Mouse (Mus musculus) spleen, adult 18-20 months (tissue): ENCODE measurements at regions not wholly inside any gene's neighbourhood (a gene's known extent, or its start where the extent isn't known, plus 50 kb on each side); places are given as distances from the start of the nearest gene placed in this dataset.

ENCODE experiments used
- DNase-seq, 2 experiments: peaks; one replicate each; pipeline ENCODE4 v3.0.0; 2022; ENCODE audit warnings: mixed read lengths in 2 of 2

DNA sequence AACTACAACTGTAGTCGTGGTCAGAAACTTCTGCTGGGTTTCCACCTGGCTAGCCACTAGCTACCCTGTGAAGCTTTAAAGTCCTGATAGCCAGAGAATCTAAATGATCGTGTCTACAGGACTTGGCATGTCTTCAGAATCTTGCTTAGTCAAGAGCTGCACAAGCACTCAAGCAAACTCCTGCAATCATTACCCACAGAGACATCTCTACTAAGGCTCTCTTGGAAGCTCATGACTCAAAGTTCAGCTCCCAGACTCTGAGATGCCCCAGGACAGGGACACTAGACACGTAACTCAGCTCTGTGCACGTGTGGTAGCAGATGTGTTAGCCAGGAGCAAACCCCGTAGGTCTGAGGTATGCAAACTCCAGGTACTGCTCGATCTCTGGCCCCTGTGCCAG lies 242.2 kb downstream of the Rybp start:
- no peak for DNase-seq

DNA sequence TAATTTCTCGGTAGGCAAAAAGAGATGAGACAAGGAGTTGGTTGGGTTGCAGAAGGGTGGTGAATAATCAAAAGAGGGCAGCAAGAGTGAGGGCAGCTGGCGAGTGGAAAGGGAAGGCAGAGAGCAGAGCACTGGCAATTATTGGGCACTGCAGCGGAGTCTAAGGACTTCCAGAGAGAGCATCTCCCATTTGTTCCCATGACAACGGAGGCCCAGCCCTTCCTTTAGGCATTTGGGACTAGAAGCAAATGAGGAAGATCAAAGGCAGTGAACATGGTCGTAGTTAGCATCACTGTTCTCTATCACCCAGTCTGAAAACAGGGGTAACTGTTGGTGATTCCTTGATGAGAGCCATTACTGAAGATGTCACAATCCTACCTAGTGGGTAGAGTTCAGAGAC lies 246.1 kb downstream of the Rybp start:
- DNase-seq, result no peak

DNA sequence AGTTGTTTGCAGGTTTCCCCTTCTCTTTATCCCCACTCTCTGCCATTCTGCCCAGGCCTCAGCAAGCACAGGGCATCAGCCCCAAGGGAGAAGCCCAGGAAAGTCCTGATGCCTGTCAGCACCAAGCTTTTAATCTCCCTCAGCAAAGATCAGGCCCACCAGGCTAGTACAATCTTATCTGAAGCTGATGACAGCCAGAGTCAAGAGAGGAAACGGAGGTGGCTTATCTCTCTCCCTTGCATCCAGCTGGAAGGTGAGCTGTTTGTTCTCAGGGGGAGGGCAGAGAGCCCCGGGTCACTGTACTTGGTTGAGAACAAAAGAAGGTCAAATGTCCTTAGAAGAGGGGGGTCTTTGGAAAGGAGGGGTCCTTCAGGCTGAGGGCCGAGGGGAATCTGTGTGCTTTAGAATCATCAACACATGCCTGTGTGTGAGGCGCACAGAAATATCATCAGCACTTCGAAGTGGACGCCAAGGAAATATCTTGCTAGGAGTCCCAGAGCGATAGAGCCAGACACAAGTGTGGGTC lies 246.8 kb downstream of the Rybp start:
- no peak for DNase-seq

DNA sequence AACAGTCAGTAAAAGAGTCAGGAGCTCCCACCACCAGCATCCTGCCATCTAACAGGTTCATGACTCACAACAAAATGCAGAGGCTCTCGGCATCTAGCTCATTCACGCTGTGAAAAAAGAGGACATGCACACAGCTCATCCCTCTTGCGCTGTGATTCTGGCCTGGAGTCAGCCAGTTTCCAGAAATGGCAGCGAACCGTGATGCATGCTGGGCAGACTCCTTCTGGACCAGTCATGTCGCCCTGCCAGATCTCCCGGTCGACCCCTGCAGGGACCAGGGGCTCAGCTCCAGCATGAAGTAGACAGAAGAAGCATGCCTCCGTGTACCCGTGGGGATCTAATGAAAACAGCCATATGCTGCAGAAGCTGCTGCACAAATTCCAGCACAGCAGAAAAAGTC lies 254.6 kb downstream of the Rybp start:
- no peak for DNase-seq

DNA sequence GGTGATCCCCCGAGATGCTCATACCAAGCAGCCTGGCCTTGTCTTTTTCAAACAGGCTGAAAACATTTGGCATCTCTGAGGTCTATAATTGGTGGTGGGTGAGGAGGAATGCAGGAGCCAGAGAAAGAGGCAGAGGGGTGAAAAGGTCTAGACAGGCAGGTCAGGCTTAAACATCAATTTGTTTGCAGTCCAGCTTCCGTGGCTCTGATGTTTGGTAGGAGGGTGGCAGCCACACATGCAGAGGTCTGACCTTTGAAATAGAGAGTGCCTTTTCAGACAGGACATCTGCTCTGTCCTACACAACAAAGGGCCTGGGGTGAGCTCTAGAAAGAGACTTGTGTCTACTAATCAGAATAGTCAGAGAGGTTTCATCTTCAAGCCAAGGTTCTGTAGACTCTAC lies 256.8 kb downstream of the Rybp start:
- no peak for DNase-seq

DNA sequence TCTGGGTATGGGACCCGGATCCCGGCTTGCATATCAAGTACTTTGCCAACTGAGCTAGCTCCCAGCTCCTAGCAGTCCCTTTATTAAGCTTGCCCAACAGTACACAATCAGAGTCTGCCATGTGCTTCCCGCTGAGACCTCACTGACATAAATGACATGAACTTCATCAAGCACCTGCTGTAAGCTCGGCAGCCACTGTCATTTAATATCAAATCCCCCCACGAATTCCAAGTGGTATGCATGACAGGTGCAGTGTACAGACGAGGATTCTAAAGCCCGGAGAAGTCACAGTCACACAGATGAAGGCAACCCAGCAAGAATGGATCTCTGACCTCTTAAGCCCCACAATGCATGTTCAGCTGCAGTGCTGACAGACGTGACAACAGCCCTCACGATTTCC lies 257.3 kb downstream of the Rybp start:
- no peak for DNase-seq

DNA sequence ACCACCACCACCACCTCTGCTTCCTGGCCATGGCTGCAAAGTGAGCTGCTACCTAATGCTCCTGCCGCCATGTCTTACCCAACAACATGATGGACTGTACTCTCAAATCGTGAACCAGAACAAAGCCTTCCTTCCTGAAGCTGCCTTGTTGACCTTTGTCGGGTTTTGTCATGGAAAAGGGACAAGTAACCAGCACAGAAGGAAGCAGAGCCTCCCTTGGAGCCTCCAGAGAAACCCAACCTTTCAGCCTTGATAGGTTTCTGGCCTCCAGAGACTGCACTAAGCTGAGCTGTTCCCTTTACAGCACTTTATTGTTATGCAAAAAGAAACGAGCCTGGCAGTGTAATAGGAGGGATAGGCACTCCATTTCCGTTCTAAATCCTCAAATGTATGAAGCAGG lies 259.8 kb downstream of the Rybp start:
- no peak for DNase-seq

DNA sequence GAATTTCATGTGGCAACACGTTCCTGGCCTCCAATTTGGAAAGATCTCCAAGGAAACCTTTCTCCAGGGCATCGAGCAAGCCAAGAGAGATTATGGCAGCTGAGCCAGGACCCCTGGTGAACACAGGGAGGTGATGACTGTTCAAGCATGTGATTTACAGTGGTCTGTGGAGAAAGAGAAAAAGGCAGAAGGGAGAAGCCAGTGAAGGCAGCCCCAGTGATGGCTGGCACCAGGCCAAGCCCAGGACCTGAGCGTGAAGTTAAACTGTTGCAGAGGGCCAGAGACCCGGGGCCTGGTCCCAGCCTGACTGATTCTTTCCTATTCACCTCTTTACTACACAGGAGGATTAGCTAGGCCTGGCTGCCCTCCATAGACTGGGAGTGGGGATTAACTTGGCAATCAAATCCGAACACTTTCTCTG lies 261.7 kb downstream of the Rybp start:
- no peak for DNase-seq

DNA sequence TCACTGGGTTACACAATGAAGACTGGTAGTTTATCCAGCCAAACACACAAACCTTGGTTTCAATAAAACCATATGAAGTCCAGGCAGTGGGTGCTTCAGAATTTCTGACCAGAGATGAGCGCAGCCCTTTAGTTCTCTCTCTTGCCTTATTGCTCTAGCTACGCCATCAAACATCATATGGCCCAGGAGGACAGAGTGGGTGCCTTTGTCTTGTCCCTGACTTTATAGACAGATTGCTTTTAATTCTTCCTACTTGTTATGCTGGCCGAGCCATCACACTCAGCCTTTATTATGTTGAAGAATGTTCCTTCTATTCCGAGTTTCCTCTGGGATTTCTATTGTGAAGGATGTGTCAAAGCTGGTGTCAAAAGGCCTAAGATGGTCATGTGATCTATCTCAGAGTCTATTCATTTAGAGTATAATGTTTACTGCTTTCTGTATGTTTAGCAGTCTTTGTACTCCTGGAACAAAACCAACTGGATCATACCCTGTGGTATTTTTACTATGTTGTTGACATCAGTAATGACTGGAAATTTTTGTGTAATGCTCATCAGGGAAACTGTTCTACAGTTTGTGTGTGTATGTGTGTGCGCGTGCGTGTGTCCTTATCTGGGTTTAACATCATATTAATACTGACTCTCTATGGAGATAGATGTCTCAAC lies 263.7 kb downstream of the Rybp start:
- DNase-seq, result no peak

DNA sequence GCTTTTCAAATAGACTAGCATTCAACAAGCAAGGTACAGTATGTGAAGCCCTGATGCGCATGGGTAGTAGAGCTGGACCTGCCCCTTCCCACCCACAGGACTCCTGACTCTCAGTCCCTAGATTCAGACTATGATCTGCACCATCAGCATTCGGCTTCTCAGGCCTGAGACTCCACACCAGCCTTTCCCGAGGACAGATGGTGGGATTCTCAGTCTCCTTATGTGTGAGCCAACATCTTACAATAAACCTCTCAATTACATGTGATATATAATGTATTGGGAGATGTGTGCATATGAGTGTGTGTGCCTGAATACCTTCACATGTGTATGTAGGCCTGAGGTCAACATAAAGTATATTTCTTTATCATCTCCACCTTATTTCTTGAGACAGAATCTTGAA lies 268.3 kb downstream of the Rybp start:
- DNase-seq, result no peak

DNA sequence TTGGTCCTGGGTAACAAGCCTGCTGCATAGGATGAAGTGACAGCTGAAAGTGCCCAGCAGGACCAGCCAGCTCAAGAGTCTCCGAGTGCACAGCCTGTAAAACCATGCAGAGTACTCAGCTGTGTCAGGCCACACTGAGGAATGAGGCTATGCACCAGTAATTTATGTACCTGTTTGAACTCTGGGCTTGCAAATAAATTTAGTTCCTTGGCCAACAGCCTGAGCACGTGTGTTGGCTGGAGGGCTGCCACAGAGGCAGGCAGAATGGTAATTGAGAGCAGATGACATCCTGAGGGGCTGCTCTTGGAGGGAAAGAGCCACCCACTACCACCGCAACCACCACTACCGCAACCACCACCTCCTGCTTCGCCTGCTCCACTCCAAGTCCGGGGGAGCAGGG lies 273.3 kb downstream of the Rybp start:
- no peak for DNase-seq

DNA sequence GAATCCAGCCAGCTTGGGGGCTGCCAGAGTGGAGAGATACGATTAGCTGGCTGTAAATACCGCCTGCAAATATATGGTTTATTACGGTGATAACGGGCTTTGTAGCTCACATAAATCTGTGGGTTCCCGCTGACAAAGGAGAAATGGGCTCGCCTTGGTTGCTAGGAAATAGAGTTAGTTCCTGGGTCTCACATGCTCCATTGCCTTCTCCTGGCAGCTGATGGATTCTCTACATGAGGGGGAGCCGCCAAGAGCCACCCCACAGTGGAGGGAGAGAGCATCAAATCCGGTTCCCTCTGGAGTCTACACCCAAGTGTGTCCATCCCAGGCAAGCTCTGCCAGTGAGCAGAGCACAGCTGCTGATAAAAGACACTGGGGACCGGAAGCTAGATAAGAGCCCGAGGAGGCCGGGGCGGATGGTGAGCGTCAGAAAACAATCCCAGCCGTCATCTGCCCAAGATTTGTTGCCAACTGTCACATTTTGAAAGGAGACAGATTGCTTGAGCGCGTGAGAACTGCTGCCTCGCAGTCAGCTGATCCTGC lies 275.7 kb downstream of the Rybp start:
- DNase-seq, result no peak

DNA sequence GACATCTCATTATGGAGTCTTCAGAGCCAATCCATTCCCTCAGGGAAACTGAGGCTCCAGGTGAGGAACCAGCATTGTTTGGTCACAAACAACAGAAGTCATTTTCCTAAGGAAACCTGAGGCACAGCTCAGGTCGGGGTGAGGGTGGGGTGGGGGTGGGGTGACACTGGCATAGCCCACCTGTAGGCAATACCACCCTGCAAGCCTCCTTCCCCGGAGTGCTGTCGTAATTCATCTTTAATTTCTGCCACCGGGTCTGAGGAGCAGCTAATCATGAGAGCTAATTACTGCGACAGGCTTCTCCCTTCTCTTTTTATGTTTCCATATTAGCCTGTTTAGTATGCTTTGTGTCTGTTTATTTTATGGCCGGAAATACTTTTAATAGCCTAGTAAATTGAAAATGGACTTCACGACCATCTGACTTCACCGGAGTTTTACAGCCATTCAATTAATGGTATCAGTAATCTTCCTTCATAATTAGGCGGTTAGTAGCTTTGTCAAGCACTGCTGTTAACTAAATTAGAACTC lies 276.3 kb downstream of the Rybp start:
- no peak for DNase-seq

DNA sequence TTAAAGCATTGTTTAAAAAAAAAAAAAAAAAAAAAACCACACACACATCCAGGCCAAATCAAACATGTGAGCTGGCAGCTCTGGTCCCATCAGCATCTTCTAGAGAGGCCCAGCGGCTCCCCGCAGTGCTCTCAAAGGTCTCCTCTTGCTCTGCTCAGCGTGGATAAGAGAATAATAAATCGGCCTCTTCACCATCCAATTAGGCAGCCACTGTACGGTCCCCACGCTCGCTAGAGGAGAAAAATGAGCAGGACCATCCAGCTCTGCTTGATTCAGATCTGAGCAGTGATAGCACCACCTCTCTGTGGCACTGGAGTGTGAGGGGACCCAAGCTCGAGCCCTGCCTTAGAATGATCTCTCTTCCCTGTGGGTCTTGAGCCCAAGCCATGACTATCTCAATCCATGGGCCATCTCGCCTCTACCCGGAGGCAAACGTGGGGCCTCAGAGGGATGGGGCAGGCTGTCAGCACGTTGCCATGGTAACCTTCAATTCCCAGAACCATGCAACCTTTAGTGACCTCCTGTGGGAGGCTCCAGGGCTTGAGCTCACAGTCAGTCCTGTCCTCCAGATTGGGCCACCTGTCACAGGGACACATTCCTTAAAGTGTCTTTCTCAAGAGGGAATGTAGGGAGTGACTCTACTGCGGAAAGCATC lies 273.6 kb upstream of the Prok2 start:
- DNase-seq, result no peak

DNA sequence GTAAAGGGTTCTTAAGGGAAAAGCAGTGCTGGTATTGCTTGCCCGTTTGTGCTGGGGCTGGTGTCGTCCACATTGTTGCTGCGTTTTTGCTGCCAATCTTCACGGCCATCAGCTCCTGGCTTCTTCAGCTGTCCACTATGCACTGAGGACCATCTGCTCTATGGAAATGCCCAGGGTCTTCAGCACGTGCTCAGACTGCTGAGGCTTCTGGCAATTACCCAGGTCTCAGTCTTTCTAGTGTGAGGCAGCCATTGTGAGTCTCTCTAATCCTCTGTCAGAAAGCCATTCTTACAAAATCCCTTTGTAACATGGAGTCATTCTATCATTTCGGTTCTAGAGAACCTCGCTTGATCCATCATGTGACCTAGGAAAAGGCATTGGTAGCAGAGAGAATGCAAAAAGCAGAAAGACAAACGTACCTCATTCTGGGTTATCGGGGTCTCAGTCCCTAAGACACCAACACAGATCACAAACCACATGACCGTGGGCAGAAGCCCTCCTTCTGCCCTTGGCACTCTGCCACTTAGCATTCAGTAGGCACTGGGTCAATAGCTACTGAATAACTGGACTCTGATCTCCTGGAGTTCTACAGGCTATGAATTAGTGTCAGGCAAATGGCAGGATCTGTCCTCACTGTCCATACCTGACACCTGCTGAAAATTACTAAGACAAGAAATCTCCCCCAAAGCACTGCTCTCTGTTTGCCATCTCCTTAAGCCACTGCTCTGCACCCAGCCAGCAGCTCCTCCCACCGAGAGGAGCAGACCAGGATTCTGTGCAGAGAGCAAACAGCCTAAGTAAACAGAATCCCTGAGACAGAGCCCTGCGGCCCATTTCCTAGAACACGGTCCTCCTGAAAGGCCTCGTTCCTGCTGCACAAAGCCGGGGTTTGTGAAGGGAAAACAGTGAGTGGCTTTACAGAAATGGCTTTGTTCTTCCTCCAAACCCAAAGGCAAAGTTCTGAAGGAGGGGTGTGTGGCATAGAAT lies 270.1 kb upstream of the Prok2 start:
- DNase-seq, result no peak

DNA sequence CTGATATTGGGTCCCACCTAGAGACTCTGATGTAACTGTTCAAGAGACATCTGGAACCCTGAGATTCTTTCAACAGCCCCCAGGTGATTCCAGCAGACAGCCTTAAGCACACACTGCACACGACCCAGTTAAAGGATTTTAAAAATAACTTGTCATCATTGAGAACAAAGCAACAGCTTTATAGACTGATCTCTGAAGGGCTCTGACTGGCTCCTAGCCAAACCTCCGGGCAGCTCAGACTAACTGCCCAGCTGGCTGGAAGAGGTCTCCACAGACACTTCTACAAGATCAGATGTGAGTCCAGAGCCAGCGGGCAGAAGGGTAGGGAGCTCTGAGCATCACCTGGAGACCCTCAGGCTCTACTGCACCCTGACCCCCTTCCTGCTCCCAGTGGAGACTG lies 267.8 kb upstream of the Prok2 start:
- no peak for DNase-seq

DNA sequence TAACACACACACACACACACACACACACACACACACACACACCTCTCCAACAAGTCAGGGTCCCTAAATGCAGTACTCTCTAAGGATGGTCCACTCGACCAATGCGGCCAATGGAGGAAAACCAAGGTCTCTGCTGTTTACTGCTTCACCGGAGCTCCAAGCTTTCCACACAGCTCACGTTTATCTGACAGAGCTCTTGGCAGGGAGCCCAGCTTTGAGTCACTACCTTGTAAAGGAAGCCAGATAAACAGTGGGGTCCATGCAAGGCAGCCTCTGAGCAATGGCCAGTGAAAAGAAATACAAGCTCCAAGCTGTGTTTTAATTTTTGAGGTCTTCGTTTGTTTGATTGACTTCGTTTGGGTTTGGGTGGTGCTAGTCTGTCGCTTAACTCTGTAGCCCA lies 264.9 kb upstream of the Prok2 start:
- no peak for DNase-seq

DNA sequence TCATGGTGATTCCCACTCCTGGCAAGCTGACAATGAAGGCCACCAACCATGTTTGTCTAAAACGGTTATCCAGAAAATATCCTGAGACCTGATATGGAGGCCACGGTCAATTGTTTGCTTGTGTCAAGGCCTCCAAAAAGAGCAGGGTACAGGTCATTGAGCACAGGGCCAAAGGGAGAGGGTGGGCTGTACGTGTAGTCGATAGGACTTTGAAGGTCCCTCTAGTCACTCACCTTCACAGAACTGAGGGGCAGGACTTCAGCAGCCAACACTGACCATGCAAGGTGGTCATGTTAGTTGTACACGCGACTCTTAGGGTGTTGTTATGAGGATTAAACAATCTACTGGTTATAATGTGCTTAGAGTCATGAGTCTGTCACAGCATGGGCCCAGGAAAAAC lies 264.4 kb upstream of the Prok2 start:
- no peak for DNase-seq

DNA sequence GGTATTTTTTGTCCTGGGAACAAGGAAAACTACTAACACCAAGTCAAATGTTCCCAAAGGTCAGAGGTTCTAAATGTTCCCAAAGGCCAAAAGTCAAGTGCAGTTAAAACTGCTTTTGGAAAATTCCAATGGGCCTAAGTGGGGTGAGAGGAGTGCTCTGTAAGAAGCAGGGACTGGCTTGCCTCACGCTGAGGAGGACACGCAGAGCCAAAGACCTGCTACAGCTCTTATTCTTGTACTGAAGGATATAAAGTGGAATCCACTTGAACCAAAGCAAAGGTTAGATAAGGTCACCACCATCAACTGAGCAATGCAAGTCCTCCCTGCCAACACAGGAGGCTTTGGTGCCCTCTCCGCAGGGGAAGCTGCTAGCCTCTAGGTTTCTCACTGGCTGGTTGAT lies 260.3 kb upstream of the Prok2 start:
- no peak for DNase-seq

DNA sequence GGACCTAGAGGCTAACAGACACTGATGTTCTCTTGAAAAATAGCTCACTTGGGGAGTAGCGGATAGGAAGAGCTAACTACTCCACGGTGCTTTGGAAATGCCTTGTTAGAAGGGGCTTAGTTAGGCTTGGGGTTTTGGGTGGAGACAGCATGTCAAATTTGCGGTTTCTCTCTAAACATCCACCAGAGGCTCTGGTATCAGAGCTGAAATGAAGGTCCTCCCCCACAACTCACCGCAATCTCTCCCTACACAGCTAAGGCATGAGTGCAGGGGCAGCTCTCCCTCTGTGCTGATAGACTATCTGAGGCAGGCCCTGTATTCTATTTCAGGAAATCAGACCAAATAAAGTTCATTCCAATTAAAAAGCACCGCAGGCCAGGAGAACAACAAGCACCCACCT lies 259.1 kb upstream of the Prok2 start:
- DNase-seq, result no peak

DNA sequence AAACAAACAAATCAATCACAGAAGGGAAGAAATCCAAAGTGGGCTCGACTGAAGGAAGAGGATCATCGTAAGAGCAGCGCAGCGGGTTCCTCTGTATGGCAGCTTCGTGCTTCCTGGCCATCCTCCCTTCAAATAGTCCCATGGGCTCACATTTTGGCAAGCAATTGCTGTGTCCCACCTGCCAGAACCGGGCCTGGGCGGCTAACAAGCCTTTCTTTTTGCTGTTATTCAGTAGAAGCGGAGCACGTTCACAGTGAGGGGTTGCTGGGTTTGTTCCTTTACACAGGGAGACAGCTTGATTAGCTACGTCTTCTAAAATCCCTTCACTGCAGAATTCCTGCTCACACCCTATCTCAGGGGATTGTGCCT lies 258.6 kb upstream of the Prok2 start:
- DNase-seq, result no peak

DNA sequence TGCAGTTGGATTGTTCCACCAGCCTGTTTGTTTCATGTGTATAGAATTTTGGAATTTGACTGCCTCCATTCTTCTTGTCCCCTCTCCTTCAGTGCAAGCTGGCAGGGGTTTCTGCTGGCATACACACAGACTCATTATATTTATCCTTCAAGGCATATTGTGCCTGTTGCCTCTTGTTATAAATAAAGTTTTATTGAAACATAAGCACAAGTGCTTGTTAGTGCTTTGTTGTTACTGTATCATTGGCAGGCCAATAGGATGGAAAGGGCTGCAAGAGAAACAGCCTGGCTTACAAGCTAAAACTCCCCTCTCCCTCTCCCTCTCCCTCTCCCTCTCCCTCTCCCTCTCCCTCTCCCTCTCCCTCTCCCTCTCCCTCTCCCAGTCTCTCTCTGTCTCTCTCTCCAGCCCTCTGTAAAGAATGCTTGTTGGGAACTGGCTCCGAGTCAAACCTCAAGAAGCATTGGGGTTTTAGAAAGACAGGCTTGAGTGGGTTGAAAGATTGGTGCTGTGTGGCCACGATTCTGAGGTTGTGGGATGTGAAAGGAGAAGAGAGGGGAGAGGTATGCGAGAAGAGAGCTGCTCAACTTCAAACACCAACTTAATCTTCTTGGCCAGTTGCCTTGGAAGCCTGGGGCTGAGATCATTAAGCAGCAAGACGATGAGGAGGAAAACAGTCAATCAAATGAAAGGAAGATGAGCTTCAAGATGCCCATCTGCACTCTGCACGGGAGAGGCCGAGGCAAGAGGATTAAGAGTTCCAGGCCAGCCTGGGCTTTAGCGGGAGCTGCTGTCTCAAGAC lies 258.1 kb upstream of the Prok2 start:
- no peak for DNase-seq
